ENCODE assay signal across 27 mouse cellular contexts in the genomic region with DNA sequence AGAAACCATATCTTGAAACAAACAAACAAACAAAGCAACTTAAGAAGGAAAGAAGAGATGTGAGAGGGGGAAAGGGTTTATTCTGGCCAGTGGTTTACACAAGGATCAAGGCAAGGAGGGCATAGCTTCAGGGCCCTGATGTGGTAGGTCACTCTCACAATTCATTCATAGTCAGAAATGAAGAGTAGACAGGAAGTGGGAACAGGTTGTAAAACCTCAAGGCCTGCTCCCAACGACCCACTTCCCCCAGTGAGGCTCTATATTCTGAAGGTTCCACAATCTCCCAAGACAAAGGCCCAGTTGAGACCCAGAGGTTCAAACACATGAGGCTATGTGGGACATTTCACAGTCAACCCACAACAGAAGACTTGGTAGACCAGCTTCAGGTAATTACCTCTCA. TPM values are rescaled to one million over a fixed set of nuclear protein-coding genes. Genes with fewer than 3 reads are reported as not detected.
DNase-seq lines count a peak whose midpoint lies in the region; ATAC-seq and TF ChIP-seq lines count a peak whose summit lies in the region.
"Had no signal": no experiment of that assay in that cellular context is flagged by ENCODE, and none has a peak within 500 bp of the region (broad histone marks: within the 10 kb centered on the region; RNA-seq: fewer than 3 reads in every experiment).

No protein-coding gene starts in this region.

- H3K27ac ChIP-seq in thymus, adult 2 months (ENCODE audit: control insufficient read depth, insufficient read depth, low read length) = no peak overlapping the region
- H3K27ac ChIP-seq: forebrain, embryonic 10.5 days; forebrain, embryonic 13.5 days; gastrocnemius, adult 2 months; heart, adult 2 months; heart, embryonic 10.5 days; hindbrain, embryonic 10.5 days; hindbrain, embryonic 13.5 days had no signal

- intact Hi-C loops in left cerebral cortex, postnatal 25 days (cut with DNase I) = no loop called here

- H3K4me1 ChIP-seq in thymus, adult 2 months (replicated peaks; ENCODE audit: control insufficient read depth, insufficient read depth, low read length) = peaks cover 35% of the 10 kb centered on the region
- H3K4me1 ChIP-seq: forebrain, embryonic 10.5 days; forebrain, embryonic 13.5 days; heart, embryonic 10.5 days; hindbrain, embryonic 10.5 days; hindbrain, embryonic 13.5 days had no signal

- DNase-seq in thymus, adult 2 months = peak; percentile 11
- no peak for DNase-seq in thymus, postnatal 4 days
- DNase-seq in 416B (ENCODE audit: low read depth) = peak; percentile 49
- DNase-seq in induced T-regulatory cell, adult 2 months (ENCODE audit: low read depth) = peak; percentile 21
- DNase-seq in left cerebral cortex, postnatal 25 days (ENCODE audit: low spot score in 2 of 2) = no peak
- no peak for DNase-seq in gastrocnemius, adult 8-10 months (ENCODE audit: low spot score in 2 of 2)
- DNase-seq in urinary bladder, postnatal 36 days (ENCODE audit: low spot score in 2 of 2) = no peak
- DNase-seq: adrenal gland, adult 8-10 months; adrenal gland, postnatal 25 days; B cell, adult 2 months; cerebellum, adult 11-12 months; cerebellum, adult 8-10 months; cerebellum, postnatal 10 days; cerebellum, postnatal 36 days; gastrocnemius, adult 2 months; gastrocnemius, postnatal 25 days; heart, adult 2 months had no signal

- no peak overlapping the region for H3K4me3 ChIP-seq in thymus, adult 2 months (ENCODE audit: control insufficient read depth, insufficient read depth, low read length)
- H3K4me3 ChIP-seq: forebrain, embryonic 10.5 days; forebrain, embryonic 13.5 days; gastrocnemius, adult 2 months; heart, adult 2 months; heart, embryonic 10.5 days; hindbrain, embryonic 10.5 days; hindbrain, embryonic 13.5 days had no signal

- WGBS in thymus, adult 2 months = 8% methylated on average over 1 of the region's 1 CpGs

- TF ChIP-seq POLR2A in thymus, adult 2 months (IDR thresholded peaks at IDR 0.05; ENCODE audit: control insufficient read depth, extremely low read depth, insufficient read depth, low read length, poor library complexity) = no peak

- no peaks in the 10 kb centered on the region for H3K27me3 ChIP-seq in thymus, adult 2 months (ENCODE audit: control insufficient read depth, insufficient read depth, low read length)
- H3K27me3 ChIP-seq: forebrain, embryonic 13.5 days; hindbrain, embryonic 13.5 days had no signal

- peak; percentile 69 for ATAC-seq in common myeloid progenitor, adult 5-6 weeks (replicated peaks; ENCODE audit: low read depth, poor library complexity, severe bottlenecking)
- ATAC-seq: activated CD4-positive, CD25-positive, alpha-beta regulatory T cell, adult 4 months; forebrain, embryonic 13.5 days; forebrain, embryonic 16.5 days; hindbrain, embryonic 16.5 days; inflammation-experienced regulatory T-cells, adult 6 months had no signal

- no peak for TF ChIP-seq CTCF in thymus, adult 2 months (IDR thresholded peaks at IDR 0.05; ENCODE audit: borderline replicate concordance, control insufficient read depth, extremely low read depth, insufficient read depth, low read length, poor library complexity)

- H3K36me3 ChIP-seq in thymus, adult 2 months (ENCODE audit: control insufficient read depth, insufficient read depth, low read length) = no peaks in the 10 kb centered on the region
- H3K36me3 ChIP-seq: forebrain, embryonic 10.5 days; heart, embryonic 10.5 days; hindbrain, embryonic 10.5 days; hindbrain, embryonic 13.5 days had no signal

RNA-seq across cellular contexts. Expression of gene Myb, which starts 46.6 kb away (rescaled TPM):
- polyA plus RNA-seq in thymus, adult 2 months (2012; rRNA removed) = 318 and 334 TPM in 2 replicates
- 415 and 490 TPM in 2 replicates for total RNA-seq in common myeloid progenitor, adult 5-6 weeks (2017)
- total RNA-seq in left cerebral cortex, postnatal 25 days (2021) = under 1 TPM; 0.34 to 0.60 TPM
- under 1 TPM in 1 of 4 experiments, not detected in 3; 0.19 TPM for total RNA-seq in gastrocnemius, adult 8-10 months (2022)
- total RNA-seq: adrenal gland, adult 8-10 months; gastrocnemius, adult 2 months; heart, adult 2 months had no signal

Comparison
In these comparisons a context has a peak if more than half of its experiments do, and no peak if none do; other contexts are left out.
1. DNase-seq: peak in thymus, adult 2 months (single experiment), 416B (single experiment) and induced T-regulatory cell, adult 2 months (single experiment); none in thymus, postnatal 4 days (single experiment), left cerebral cortex, postnatal 25 days (0 of 2), gastrocnemius, adult 8-10 months (0 of 2) and urinary bladder, postnatal 36 days (0 of 2).
2. RNA of gene Myb, which starts 46.6 kb away (total RNA-seq): 415 to 490 TPM in common myeloid progenitor, adult 5-6 weeks; 0.34 to 0.60 TPM in left cerebral cortex, postnatal 25 days and 0.19 TPM in gastrocnemius, adult 8-10 months; every median in the first group is over 100 times any median in the second.